ENCODE assay signal across 9 mouse cellular contexts in genomic region chr11:120492878-120493203, GRCm38 (mm10). TPM values are rescaled to one million over a fixed set of nuclear protein-coding genes. Genes with fewer than 3 reads are reported as not detected.
DNase-seq lines count a peak whose midpoint lies in the region; ATAC-seq lines count a peak whose summit lies in the region.
"Had no signal": no experiment of that assay in that cellular context is flagged by ENCODE, and none has a peak within 500 bp of the region (broad histone marks: within the 10 kb centered on the region; RNA-seq: fewer than 3 reads in every experiment).

No protein-coding gene starts in this region.

- peaks cover 67% of the 10 kb centered on the region for H3K36me3 ChIP-seq in megakaryocyte, embryonic 14.5 days (replicated peaks; ENCODE audit: low read length)
- peaks cover 60% of the 10 kb centered on the region for H3K36me3 ChIP-seq in forebrain, embryonic 14.5 days (ENCODE audit: control insufficient read depth, insufficient read depth, low read length)
- peaks cover 63% of the 10 kb centered on the region for H3K36me3 ChIP-seq in liver, embryonic 12.5 days
- H3K36me3 ChIP-seq in stomach, embryonic 15.5 days = peaks cover 36% of the 10 kb centered on the region

- peaks cover 69% of the 10 kb centered on the region for H3K4me1 ChIP-seq in megakaryocyte, embryonic 14.5 days
- peaks cover 18% of the 10 kb centered on the region for H3K4me1 ChIP-seq in forebrain, embryonic 14.5 days (ENCODE audit: control insufficient read depth, insufficient read depth, low read length)
- H3K4me1 ChIP-seq in liver, embryonic 12.5 days = peaks cover 59% of the 10 kb centered on the region
- peaks cover 33% of the 10 kb centered on the region for H3K4me1 ChIP-seq in stomach, embryonic 15.5 days

- H3K9ac ChIP-seq in forebrain, embryonic 14.5 days (ENCODE audit: low read length) = peak overlapping the region; percentile 80
- H3K9ac ChIP-seq in liver, embryonic 12.5 days = peak overlapping the region; percentile 87
- H3K9ac ChIP-seq in stomach, embryonic 15.5 days = peak overlapping the region; percentile 17; the same call in 1 of the 2 replicates

- H3K9me3 ChIP-seq in megakaryocyte, embryonic 14.5 days = no peaks in the 10 kb centered on the region
- no peaks in the 10 kb centered on the region for H3K9me3 ChIP-seq in forebrain, embryonic 14.5 days (replicated peaks; ENCODE audit: control insufficient read depth, low read length)
- no peaks in the 10 kb centered on the region for H3K9me3 ChIP-seq in liver, embryonic 12.5 days (replicated peaks)
- no peaks in the 10 kb centered on the region for H3K9me3 ChIP-seq in stomach, embryonic 15.5 days

- 23% methylated on average over 3 of the region's 3 CpGs for WGBS in forebrain, embryonic 14.5 days
- 32% methylated on average over 3 of the region's 3 CpGs for WGBS in liver, embryonic 12.5 days (ENCODE audit: insufficient replicate concordance)
- WGBS in stomach, embryonic 15.5 days = 30% methylated on average over 3 of the region's 3 CpGs

- no peak overlapping the region; the same call in 1 of the 2 replicates for H3K27ac ChIP-seq in forebrain, embryonic 14.5 days (ENCODE audit: low read depth, low read length)
- H3K27ac ChIP-seq in liver, embryonic 12.5 days = peak overlapping the region; percentile 94
- peak overlapping the region; percentile 90 for H3K27ac ChIP-seq in stomach, embryonic 15.5 days

- H3K4me2 ChIP-seq in forebrain, embryonic 14.5 days (ENCODE audit: low read length) = peak overlapping the region; percentile 98
- H3K4me2 ChIP-seq in liver, embryonic 12.5 days = peak overlapping the region; percentile 97
- peak overlapping the region; percentile 96 for H3K4me2 ChIP-seq in stomach, embryonic 15.5 days

- no peak for ATAC-seq in megakaryocyte, adult 5-6 weeks (ENCODE audit: poor library complexity, severe bottlenecking)
- no peak for ATAC-seq in forebrain, embryonic 14.5 days
- no peak for ATAC-seq in liver, embryonic 12.5 days
- ATAC-seq in stomach, embryonic 15.5 days (ENCODE audit: insufficient read depth, low FRiP score, low read depth) = no peak

- peak overlapping the region; percentile 98 for H3K4me3 ChIP-seq in megakaryocyte, embryonic 14.5 days (replicated peaks)
- peak overlapping the region; percentile 95 for H3K4me3 ChIP-seq in forebrain, embryonic 14.5 days (ENCODE audit: low read depth, low read length)
- H3K4me3 ChIP-seq in liver, embryonic 12.5 days = peak overlapping the region; percentile 83
- peak overlapping the region; percentile 96 for H3K4me3 ChIP-seq in stomach, embryonic 15.5 days (replicated peaks)

- no peaks in the 10 kb centered on the region for H3K27me3 ChIP-seq in megakaryocyte, embryonic 14.5 days (replicated peaks)
- H3K27me3 ChIP-seq in forebrain, embryonic 14.5 days (replicated peaks; ENCODE audit: control insufficient read depth, insufficient read depth, low read length) = no peaks in the 10 kb centered on the region
- no peaks in the 10 kb centered on the region for H3K27me3 ChIP-seq in liver, embryonic 12.5 days (replicated peaks)
- H3K27me3 ChIP-seq in stomach, embryonic 15.5 days (replicated peaks) = no peaks in the 10 kb centered on the region

- DNase-seq in forebrain, embryonic 14.5 days (ENCODE audit: low spot score) = no peak
- DNase-seq in cerebellum, adult 11-12 months = no peak
- no peak for DNase-seq in gastrocnemius, adult 8-10 months (ENCODE audit: low spot score in 2 of 2)
- no peak for DNase-seq in cerebellum, postnatal 4 days (ENCODE audit: low spot score in 2 of 2)
- DNase-seq: gastrocnemius, postnatal 36 days had no signal

RNA-seq across cellular contexts. Expression of gene Slc25a10, which starts 1.2 kb away (rescaled TPM):
- polyA plus RNA-seq in megakaryocyte, embryonic 14.5 days (2012; ENCODE audit: insufficient read depth, low replicate concordance) = 47.3 and 132 TPM in 2 replicates
- total RNA-seq in megakaryocyte, adult 5-6 weeks (2015) = 9.3 and 14.7 TPM in 2 replicates
- 12.8 and 17.2 TPM in 2 replicates for total RNA-seq in megakaryocyte, adult 5-6 weeks (2017)
- polyA plus RNA-seq in forebrain, embryonic 14.5 days (2014; fragmentation: Nextera tagmentation; extraction: Ambion mirVana) = 29.7 and 31.6 TPM in 2 replicates
- polyA plus RNA-seq in liver, embryonic 12.5 days (2016; fragmentation: Nextera tagmentation; extraction: Ambion mirVana) = 47.0 and 54.9 TPM in 2 replicates
- polyA plus RNA-seq in stomach, embryonic 15.5 days (2015; fragmentation: Nextera tagmentation; extraction: Ambion mirVana) = 70.7 and 71.4 TPM in 2 replicates
- 1 to 10 TPM; 1.9 to 5.0 (median 3.1) TPM for total RNA-seq in gastrocnemius, adult 8-10 months (2022)

RNA-seq across cellular contexts. Expression of gene Mrpl12, which starts 8.4 kb away (rescaled TPM):
- polyA plus RNA-seq in megakaryocyte, embryonic 14.5 days (2012; ENCODE audit: insufficient read depth, low replicate concordance) = 217 and 285 TPM in 2 replicates
- total RNA-seq in megakaryocyte, adult 5-6 weeks (2015) = 34.3 and 35.6 TPM in 2 replicates
- total RNA-seq in megakaryocyte, adult 5-6 weeks (2017) = 25.4 and 41.7 TPM in 2 replicates
- polyA plus RNA-seq in forebrain, embryonic 14.5 days (2014; fragmentation: Nextera tagmentation; extraction: Ambion mirVana) = 143 and 155 TPM in 2 replicates
- polyA plus RNA-seq in liver, embryonic 12.5 days (2016; fragmentation: Nextera tagmentation; extraction: Ambion mirVana) = 161 and 166 TPM in 2 replicates
- polyA plus RNA-seq in stomach, embryonic 15.5 days (2015; fragmentation: Nextera tagmentation; extraction: Ambion mirVana) = 157 and 168 TPM in 2 replicates
- 100 to 1,000 TPM; 121 to 138 (median 132) TPM for total RNA-seq in gastrocnemius, adult 8-10 months (2022)

RNA-seq across cellular contexts. Expression of gene Arl16, which starts 25.4 kb away (rescaled TPM):
- polyA plus RNA-seq in megakaryocyte, embryonic 14.5 days (2012; ENCODE audit: insufficient read depth, low replicate concordance) = 12.1 and 61.1 TPM in 2 replicates
- total RNA-seq in megakaryocyte, adult 5-6 weeks (2015) = 14.1 and 15.1 TPM in 2 replicates
- total RNA-seq in megakaryocyte, adult 5-6 weeks (2017) = 9.1 and 10.8 TPM in 2 replicates
- polyA plus RNA-seq in forebrain, embryonic 14.5 days (2014; fragmentation: Nextera tagmentation; extraction: Ambion mirVana) = 37.4 and 43.9 TPM in 2 replicates
- 22.3 and 24.2 TPM in 2 replicates for polyA plus RNA-seq in liver, embryonic 12.5 days (2016; fragmentation: Nextera tagmentation; extraction: Ambion mirVana)
- polyA plus RNA-seq in stomach, embryonic 15.5 days (2015; fragmentation: Nextera tagmentation; extraction: Ambion mirVana) = 40.0 and 42.7 TPM in 2 replicates
- 1 to 10 TPM; 4.7 to 7.5 (median 6.2) TPM for total RNA-seq in gastrocnemius, adult 8-10 months (2022)

RNA-seq across cellular contexts. Expression of gene Ccdc137, which starts 34.9 kb away (rescaled TPM):
- polyA plus RNA-seq in megakaryocyte, embryonic 14.5 days (2012; ENCODE audit: insufficient read depth, low replicate concordance) = 11.0 TPM in 1 of 2 replicates, not detected in the other
- 5.8 and 6.2 TPM in 2 replicates for total RNA-seq in megakaryocyte, adult 5-6 weeks (2015)
- total RNA-seq in megakaryocyte, adult 5-6 weeks (2017) = 5.9 and 36.8 TPM in 2 replicates
- polyA plus RNA-seq in forebrain, embryonic 14.5 days (2014; fragmentation: Nextera tagmentation; extraction: Ambion mirVana) = 18.6 and 18.8 TPM in 2 replicates
- polyA plus RNA-seq in liver, embryonic 12.5 days (2016; fragmentation: Nextera tagmentation; extraction: Ambion mirVana) = 31.3 and 32.3 TPM in 2 replicates
- 30.5 and 32.2 TPM in 2 replicates for polyA plus RNA-seq in stomach, embryonic 15.5 days (2015; fragmentation: Nextera tagmentation; extraction: Ambion mirVana)
- total RNA-seq in gastrocnemius, adult 8-10 months (2022) = 1 to 10 TPM; 4.5 to 6.0 (median 5.1) TPM

RNA-seq across cellular contexts. Expression of gene Oxld1, which starts 35.0 kb away (rescaled TPM):
- 7.9 and 17.7 TPM in 2 replicates for polyA plus RNA-seq in megakaryocyte, embryonic 14.5 days (2012; ENCODE audit: insufficient read depth, low replicate concordance)
- total RNA-seq in megakaryocyte, adult 5-6 weeks (2015) = 6.2 and 7.7 TPM in 2 replicates
- total RNA-seq in megakaryocyte, adult 5-6 weeks (2017) = 4.2 and 6.8 TPM in 2 replicates
- polyA plus RNA-seq in forebrain, embryonic 14.5 days (2014; fragmentation: Nextera tagmentation; extraction: Ambion mirVana) = 11.6 and 15.3 TPM in 2 replicates
- polyA plus RNA-seq in liver, embryonic 12.5 days (2016; fragmentation: Nextera tagmentation; extraction: Ambion mirVana) = 8.1 and 9.6 TPM in 2 replicates
- 15.7 and 16.1 TPM in 2 replicates for polyA plus RNA-seq in stomach, embryonic 15.5 days (2015; fragmentation: Nextera tagmentation; extraction: Ambion mirVana)
- 10 to 100 TPM; 20.4 to 26.4 (median 22.2) TPM for total RNA-seq in gastrocnemius, adult 8-10 months (2022)

Comparison
In these comparisons a context has a peak if more than half of its experiments do, and no peak if none do; other contexts are left out.
1. H3K9ac ChIP-seq: peak in every context shown above with its lines; median percentile 87 in liver, embryonic 12.5 days; 80 in forebrain, embryonic 14.5 days; 17 in stomach, embryonic 15.5 days.